Mouse (Mus musculus): ENCODE measurements at regions not wholly inside any gene's neighbourhood (a gene's known extent, or its start where the extent isn't known, plus 50 kb on each side); places are given as distances from the start of the nearest gene placed in this dataset.

GRCm38 (mm10) chr12:90946528-90946918 lies 208.3 kb upstream of the Dio2 start:
- no peak for DNase-seq (ENCODE audit: low spot score)

DNA sequence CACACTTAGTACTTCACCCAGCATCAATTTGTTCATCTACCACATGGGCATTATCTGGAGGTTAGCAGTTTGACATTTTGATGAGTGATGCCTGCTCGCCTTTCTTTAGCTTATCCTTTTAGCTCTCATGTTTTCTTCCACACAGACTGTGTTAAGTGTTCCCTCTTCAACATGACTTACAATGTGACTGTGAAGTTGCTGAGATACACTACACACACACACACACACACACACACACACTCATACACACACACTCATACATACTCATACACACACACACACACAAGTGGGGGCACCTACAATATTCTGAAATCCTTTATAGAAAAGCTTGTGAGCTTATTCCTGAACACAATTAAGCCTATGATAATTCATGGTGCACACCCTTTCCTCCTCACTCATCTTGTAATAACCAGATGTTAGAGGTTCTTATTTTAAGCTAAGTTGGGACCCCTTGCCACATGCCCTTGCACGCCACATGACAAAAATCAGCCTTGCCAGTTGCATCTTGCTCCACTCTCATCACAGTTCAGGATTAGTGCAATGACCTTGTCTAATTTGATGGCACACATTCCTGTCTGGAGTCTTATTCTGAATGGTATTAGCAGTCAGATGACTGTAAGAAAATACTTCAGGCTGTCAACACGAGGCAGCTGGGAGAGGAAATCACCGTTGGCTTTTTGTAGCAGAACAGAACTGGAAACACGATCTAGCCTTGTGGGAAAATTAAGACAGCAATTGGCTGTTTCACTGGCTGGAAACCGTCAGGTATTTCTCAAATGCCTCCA lies 207.7 kb upstream of the Dio2 start:
- DNase-seq (ENCODE audit: low spot score): no peak

GRCm38 (mm10) chr12:90932684-90933083 lies 194.4 kb upstream of the Dio2 start:
- no peak for DNase-seq (ENCODE audit: low spot score)

DNA sequence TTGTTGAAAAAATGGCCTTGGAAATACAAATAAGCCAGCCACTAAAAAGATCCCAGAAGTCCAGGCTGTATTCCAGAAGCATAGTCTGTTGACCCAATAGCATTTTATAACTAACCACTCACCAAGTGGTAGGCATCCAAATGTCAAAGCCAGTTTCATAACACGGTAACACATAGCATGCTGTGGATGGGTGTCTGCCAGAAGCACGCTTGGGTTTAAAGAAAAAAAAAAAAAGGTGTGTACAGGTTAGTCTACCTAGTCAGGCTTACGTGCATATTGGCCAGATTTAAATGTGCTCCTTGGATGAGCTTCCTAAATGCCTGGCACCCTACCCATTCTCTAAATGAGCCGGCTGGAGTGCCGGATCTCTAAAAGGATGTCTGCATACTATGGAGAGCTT lies 194.0 kb upstream of the Dio2 start:
- DNase-seq (ENCODE audit: low spot score): no peak

DNA sequence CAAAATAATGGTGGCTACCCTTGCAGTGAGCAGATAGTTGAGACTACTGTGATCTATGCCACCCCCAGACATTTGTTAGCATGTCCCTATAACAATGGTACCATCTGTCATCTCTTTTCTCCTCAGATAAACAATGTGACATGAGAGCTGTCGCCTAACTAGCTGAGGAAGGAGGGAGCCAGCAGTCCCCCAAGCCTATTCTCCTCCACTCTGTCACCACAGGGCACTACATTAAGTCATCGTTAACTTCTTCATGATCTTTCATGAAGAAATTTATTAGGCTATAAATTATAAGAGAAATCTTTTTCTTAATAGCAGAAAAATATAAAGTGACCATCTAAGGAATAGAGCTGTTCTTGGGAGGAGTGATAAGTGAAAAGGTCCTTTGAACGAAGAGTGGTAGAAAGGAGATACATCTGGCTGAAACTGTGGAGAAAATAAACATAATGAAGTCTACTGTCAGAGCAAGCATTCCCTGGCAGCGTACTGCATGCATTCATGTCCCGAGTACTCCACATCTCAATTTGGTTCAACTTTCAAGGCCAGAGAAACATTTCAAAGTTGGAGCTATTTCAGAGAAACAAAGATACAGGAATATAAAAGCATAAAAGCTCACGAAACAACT lies 192.0 kb upstream of the Dio2 start:
- no peak for DNase-seq (ENCODE audit: low spot score)

DNA sequence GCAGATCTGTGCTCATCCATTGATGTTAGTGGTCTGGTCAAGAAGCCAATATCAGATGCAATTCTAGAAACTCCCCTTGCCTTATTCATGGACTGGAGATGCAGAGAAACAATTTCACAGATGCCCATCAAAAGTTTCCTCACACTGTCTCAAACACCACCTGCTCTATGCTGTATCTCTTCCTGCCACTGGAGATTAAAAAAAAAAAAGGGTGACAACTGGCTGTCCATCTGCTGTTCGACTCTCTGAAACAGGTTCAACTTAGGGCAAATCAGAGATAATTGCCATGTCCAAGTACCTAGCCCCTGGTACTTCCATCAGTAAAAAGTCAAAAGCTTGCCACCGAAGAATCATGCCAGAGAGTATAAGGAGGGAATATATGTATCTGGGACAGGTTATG lies 185.4 kb upstream of the Dio2 start:
- no peak for DNase-seq (ENCODE audit: low spot score)

DNA sequence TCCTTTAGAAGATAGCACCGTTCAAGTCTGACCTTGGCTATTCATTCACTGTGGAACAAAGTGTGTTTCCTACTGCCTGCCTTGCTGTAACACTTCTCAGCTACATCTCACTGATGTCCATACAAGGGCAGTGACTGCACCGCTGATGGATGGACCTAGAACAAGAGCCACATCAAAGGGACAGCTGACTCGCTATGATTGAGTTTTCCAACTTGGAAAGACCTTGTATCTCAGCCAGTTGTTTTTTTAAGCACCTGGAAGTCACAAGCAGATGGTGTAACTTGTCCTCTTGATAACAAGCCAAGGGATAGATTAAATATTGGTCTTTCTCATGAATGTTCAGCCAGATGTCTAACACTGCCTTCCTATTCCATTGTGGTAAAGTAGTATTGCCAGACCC lies 184.9 kb upstream of the Dio2 start:
- no peak for DNase-seq (ENCODE audit: low spot score)

- DNase-seq (ENCODE audit: low spot score): no peak
Observed at GRCm38 (mm10) chr12:90921227-90921626, 183.0 kb upstream of the Dio2 start.

DNA sequence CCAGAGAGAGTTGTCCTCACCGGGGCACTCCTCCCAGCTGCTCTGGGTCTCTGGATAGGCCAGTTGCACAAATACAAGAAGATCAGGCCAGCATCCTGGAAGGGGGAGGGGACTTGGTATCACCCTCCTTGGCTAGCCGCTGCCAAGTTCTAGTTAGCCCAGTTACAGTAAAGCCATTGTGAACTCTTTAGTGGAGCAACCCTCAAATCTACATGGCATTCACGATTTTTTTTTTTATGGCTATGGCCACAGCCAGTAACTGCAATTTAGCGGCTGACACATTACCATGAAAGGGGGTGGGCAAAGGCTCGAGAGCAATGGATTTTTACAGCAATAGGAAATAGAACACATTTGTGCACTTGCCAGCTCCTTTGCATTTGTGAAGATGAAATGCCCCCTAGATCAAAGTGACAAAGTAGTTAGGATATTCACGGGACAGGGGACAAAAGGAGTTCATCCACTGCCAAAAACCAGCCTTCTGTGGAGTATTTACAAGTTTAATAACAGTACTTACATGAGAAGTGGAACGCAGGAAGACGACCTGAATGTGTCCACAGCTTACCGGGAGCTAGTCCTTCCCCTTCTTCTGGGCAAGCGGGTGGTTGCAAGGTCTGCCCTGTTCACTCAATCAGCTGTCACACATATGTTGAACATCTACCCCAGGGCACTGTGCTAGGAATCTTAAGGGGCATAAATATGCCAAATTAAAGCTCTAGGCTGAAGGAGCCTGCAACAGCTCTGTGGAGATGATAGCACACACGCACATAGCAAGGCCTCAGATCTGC lies 177.9 kb upstream of the Dio2 start:
- peak; percentile 45 for DNase-seq (ENCODE audit: low spot score)

DNA sequence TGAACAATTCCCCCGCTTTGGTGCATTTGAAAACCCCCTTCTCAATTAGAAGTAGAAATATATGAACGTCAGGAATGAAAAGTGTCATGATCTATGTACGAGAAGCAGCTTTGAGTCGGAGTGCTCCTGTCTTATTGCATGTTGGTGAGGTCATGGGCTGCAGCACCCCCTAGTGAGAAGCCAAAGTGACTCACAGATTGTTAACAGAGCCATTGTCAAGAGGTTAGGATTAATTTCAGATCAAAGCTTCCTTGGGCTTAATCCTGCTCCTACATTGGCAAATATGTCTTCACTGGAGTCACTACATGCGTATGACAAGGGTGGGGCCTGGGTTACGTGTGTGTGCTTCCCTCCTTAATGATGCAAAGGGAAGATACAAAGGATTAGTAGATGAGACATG lies 165.8 kb upstream of the Dio2 start:
- DNase-seq (ENCODE audit: low spot score): no peak

- no peak for DNase-seq (ENCODE audit: low spot score)
Observed at GRCm38 (mm10) chr12:90893655-90894370, 155.6 kb upstream of the Dio2 start.

- DNase-seq (ENCODE audit: low spot score): no peak
Observed at GRCm38 (mm10) chr12:90876230-90877005, 138.2 kb upstream of the Dio2 start.

GRCm38 (mm10) chr12:90874840-90875239 lies 136.6 kb upstream of the Dio2 start:
- no peak for DNase-seq (ENCODE audit: low spot score)

DNA sequence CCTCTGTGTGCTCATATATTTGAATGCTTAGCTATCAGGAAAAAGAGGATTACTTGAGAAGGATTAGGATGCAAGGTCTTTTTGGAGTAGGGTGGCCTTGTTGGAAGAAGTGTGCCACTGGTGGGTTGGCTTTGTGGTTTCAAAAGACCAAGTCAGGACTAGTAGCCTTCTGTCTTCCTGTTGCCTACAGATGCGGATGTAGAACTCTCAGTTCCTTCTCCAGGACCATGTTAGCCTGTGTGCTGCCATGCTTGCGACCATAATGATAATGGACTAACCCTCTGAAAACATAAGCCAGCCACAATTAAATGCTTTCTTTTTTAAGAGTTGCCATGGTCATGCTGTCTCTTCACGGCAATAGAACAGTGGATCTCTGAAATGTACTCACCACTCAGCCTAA lies 135.7 kb upstream of the Dio2 start:
- no peak for DNase-seq (ENCODE audit: low spot score)

GRCm38 (mm10) chr12:90866597-90866996 lies 128.4 kb upstream of the Dio2 start:
- no peak for DNase-seq (ENCODE audit: low spot score)

- DNase-seq (ENCODE audit: low spot score): no peak
Observed at GRCm38 (mm10) chr12:90862632-90863031, 124.4 kb upstream of the Dio2 start.

DNA sequence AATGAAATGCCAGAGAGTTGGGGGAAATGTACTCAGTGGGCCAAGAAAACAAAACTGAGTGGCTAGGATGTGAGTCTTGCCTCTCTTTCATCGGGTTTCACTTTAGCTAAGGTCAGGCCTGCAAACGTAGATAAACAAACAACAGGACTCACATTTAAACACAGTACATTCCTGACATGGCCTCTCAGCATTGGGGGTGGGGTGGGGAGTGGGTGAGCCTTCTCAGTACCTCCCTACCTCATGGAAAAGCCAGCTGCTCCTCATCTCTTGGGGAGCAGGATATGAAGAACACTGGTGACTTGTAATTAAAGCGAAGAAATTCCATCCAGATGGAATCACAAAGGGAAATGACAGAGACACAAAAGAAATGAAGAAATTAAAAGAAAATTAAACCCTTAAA lies 119.5 kb upstream of the Dio2 start:
- no peak for DNase-seq (ENCODE audit: low spot score)

GRCm38 (mm10) chr12:90810666-90811065 lies 72.4 kb upstream of the Dio2 start:
- no peak for DNase-seq (ENCODE audit: low spot score)

DNA sequence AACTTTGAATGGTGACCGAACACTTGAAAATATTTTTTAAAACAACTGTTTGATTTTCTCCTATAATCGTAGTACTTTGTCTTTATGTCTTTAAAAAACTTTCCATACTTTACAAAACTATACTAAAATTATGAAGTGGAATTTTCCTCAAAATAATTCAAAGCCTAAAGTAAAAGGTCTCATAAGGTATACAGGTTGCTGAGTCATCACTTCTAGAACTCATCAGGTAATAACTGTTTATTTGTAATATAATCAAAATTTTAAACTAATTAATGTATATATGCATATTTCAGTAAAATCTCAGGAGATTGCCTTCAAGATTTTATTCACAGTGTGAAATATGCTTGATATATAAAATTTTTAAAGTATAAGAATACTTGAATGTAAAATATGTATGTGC lies 52.3 kb upstream of the Dio2 start:
- no peak for DNase-seq (ENCODE audit: low spot score)

Measured in testis, postnatal 10 days (tissue).